Mouse (Mus musculus) large intestine, adult 2 months (tissue): ENCODE data around the gene Atp5mpl. TPM values are rescaled to one million over a fixed set of nuclear protein-coding genes. Genes with fewer than 3 reads are reported as not detected.

Source experiments
- DNase-seq: peaks from one replicate; pipeline ENCODE4 v3.0.0-alpha.2; 2012; ENCODE audit warnings: low read depth, low spot score
- WGBS: fragments of 180-500 bp; shearing (Covaris S2); methylation state at CpG from one replicate; pipeline ENCODE4 v1.1.7; 2018; 5-methylcytosine and 5-hydroxymethylcytosine counted together
- polyA plus RNA-seq: library from polyadenylated mRNA; depleted of rRNA; stranded (reverse); fragments of >200 nt; gene quantifications from 2 replicates; pipeline ENCODE4 v1.2.3, GENCODE M21; 2012; rRNA removed

Gene Atp5mpl
- polyA plus RNA-seq, 1 experiment: 121 TPM

DNA sequence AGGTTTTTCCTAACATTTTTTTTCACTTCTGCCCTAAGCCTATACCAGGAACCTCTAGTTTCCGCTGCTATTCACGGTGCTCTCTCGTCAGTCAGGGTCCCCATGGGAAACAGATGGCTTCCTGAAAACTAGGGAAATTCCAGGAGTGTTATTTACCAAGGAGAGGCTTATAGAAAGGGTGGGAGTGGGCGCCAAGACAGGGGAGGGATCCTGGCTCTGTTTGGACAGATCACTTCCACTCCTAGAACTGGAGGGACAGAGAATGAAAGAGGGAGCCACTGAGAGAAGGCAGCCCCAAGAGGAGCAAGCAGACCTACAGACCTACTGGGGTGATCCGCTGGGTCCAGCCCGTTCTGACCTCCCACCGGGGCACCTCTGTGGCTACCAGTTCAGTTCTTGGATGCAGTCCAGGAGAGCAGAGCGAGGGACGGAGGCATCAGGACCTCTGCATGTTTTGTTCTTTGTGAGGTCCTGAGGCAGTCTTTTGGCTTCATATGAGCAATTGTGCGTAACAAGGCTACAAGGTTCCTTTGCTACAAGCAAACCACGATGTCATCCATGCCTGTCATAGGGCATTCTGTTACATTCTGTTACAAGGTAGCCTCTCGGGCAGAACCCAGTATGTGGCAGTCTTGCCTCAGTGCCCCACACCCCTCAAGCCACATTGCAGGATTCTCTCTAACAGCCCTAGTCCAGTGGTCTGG is 50.1 kb downstream of the Atp5mpl start:
- no peak for DNase-seq
- 55% methylated on average over 12 of the region's 12 CpGs for WGBS

DNA sequence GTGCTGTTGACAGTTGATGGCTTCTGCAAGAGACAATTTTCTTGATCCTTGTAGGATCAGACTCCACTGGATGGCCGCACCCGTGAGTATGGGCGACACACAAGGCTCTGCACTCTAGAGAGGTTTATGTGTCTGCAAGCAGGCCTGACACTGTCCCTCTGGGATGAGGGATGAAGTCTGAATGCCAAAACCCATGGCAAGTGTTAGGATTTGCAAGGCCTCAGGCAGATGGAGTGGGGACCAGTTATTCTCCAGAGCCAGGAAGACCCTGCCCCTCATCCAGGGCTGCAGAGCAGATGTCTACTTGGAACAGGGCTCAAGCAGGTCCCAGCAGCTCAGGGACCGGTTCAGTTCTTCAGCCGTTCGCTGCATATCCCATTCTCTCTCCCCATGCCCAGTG is 51.0 kb downstream of the Atp5mpl start:
- 90% methylated on average over 6 of the region's 6 CpGs for WGBS
- DNase-seq: no peak

DNA sequence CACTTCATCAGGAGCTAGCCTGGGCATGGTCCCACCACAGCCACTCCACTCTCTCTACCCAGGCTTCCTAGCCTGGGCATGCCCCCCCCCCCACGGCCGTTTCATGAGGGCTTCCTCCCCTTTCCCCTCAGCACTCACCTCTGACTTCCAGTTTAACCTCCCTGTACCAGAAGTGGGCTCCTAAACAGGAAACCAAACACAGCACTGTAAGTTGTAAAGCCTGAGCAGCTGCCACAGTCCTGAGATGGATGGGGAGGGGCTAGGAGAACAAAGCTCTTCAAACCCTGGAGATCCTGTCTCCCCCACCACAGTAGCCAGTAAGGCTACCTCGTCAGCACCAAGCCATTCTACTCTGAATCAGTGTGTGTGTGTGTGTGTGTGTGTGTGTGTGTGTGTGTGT is 52.7 kb downstream of the Atp5mpl start:
- 63% methylated on average over 3 of the region's 3 CpGs for WGBS
- DNase-seq: no peak

DNA sequence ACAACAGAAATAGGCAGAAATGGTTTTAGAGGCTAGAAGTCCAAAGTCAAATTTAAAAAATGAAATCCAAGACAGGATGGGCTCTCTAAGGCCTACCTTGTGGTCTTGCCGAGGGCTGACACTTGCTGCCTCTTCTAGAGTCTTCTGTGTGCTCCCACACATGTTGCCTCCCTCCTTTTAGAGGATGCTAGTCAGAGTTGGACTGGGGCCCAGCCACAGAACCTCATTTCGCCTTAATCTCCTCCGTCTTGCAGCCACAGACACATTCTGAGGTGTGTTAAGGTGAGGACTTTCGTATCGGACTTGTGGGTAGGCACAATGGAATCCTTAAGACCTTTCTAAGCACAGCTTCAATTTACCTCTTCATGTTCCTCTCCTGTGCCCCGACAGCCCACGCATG is 54.0 kb downstream of the Atp5mpl start:
- WGBS: 84% methylated on average over 7 of the region's 7 CpGs
- DNase-seq: no peak

DNA sequence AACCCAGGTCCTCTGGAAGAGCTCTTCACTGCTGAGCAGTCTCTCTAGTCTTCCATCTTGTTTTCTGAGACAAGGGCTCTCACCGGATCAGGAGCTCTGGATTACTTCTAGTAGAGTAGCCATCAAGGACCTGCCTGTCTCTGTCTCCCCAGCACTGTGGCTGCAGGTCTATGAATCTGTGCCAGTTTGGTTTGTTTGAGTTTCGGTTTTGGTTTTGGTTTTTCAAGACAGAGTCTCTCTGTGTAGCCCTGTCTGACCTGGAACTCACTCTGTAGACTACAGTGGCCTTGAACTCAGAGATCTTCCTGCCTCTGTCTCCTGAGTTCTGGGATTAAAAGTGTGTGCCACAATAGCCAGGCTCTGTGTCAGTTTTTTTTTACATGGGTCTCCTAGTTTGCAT is 55.0 kb downstream of the Atp5mpl start:
- 68% methylated on average over 2 of the region's 2 CpGs for WGBS
- no peak for DNase-seq

Other genes starting within 250 kb of the Atp5mpl start
- 34.2 and 44.0 TPM in 2 replicates for gene Klc1, start 208.1 kb downstream of the Atp5mpl start, polyA plus RNA-seq
- 8.4 and 10.7 TPM in 2 replicates for gene Xrcc3, start 153.1 kb downstream of the Atp5mpl start, polyA plus RNA-seq
- 95.0 and 118 TPM in 2 replicates for gene Zfyve21, start 152.8 kb downstream of the Atp5mpl start, polyA plus RNA-seq
- gene Ppp1r13b, start 58.9 kb downstream of the Atp5mpl start, polyA plus RNA-seq: 18.8 and 25.7 TPM in 2 replicates
- 0.05 and 0.16 TPM in 2 replicates for gene Tdrd9, start 4.6 kb upstream of the Atp5mpl start, polyA plus RNA-seq
- not detected in 2 replicates for gene Rd3l, start 14.3 kb upstream of the Atp5mpl start, polyA plus RNA-seq
- gene Aspg, start 139.7 kb upstream of the Atp5mpl start, polyA plus RNA-seq: 28.2 and 31.8 TPM in 2 replicates
- gene Kif26a, start 179.2 kb upstream of the Atp5mpl start, polyA plus RNA-seq: 0.95 and 1.6 TPM in 2 replicates